Mouse (Mus musculus): ENCODE data around the gene Mical1.

- TF ChIP-seq CTCF (IDR thresholded peaks at IDR 0.05; ENCODE audit: extremely low read depth, insufficient read length, insufficient replicate concordance, low read depth, low read length) (no peak), POLR2A (IDR thresholded peaks at IDR 0.05; ENCODE audit: low read depth, low read length) (no peak)
Measured at GRCm38 (mm10) chr10:41434624-41435023, 41.5 kb upstream of the Mical1 start.
